Mouse (Mus musculus): Measurements from ENCODE around the gene Dtx1. TPM values are rescaled to one million over a fixed set of nuclear protein-coding genes. Genes with fewer than 3 reads are reported as not detected.
A peak's percentile ranks its signal among the peaks of the same experiment; 100 is the strongest.

Gene Dtx1
- total and polyA plus RNA-seq, 3 experiments = 0.05 to 0.09 TPM; not detected in 1

GRCm38 (mm10) chr5:120651230-120651629, 60.5 kb downstream of the Dtx1 start:
- Histone ChIP-seq H3K27me3 (ENCODE audit: insufficient read depth, low read length) (peaks cover 38% of the 10 kb centered on the region), H3K4me3 (ENCODE audit: low read depth, low read length) (peak overlapping the region; percentile 62; the same call in 1 of the 2 replicates), H3K36me3 (replicated peaks) (peaks cover 36% of the 10 kb centered on the region), H3K4me1 (ENCODE audit: insufficient read depth, low read depth, low read length) (peaks cover 76% of the 10 kb centered on the region), H3K9me3 (replicated peaks) (no peaks in the 10 kb centered on the region)
- TF ChIP-seq POLR2AphosphoS5 (IDR thresholded peaks at IDR 0.05; ENCODE audit: insufficient replicate concordance, low read depth, low read length) = no peak
- no peak for TF ChIP-seq CTCF (IDR thresholded peaks at IDR 0.05; ENCODE audit: low read depth, low read length)
- no peak for DNase-seq (ENCODE audit: low spot score)
- ATAC-seq (ENCODE audit: extremely low read depth, insufficient number of reproducible peaks, low FRiP score, poor library complexity, severe bottlenecking) = no peak

DNA sequence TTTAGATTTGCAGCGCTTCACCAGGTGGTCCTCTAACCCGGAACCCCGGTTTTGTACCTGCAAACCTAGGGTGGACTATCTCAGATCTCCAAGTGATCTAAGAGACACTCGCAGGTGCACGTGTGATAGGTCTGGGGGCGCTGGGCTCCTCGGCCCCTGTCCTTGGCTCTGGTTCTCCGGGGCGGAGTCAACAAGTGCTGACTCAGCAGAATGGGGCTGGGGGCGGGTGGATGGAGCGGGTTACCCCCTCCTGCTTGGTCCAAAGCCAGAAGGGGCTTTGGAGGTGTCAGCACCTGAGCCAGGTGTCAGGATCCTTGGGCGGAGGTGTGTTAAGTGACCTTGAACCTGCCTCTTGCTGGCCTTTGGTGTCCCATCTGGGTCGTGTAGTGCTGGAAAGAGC, 61.8 kb downstream of the Dtx1 start:
- Histone ChIP-seq H3K9me3 (replicated peaks) (no peaks in the 10 kb centered on the region), H3K4me1 (ENCODE audit: insufficient read depth, low read depth, low read length) (peaks cover 76% of the 10 kb centered on the region), H3K36me3 (replicated peaks) (peaks cover 25% of the 10 kb centered on the region), H3K27me3 (ENCODE audit: insufficient read depth, low read length) (peaks cover 41% of the 10 kb centered on the region), H3K4me3 (ENCODE audit: low read depth, low read length) (peak overlapping the region; percentile 87)
- no peak for ATAC-seq (ENCODE audit: extremely low read depth, insufficient number of reproducible peaks, low FRiP score, poor library complexity, severe bottlenecking)
- no peak for DNase-seq (ENCODE audit: low spot score)
- no peak for TF ChIP-seq GATA1 (IDR thresholded peaks at IDR 0.05; ENCODE audit: borderline replicate concordance, low read length)
- no peak for TF ChIP-seq POLR2AphosphoS5 (IDR thresholded peaks at IDR 0.05; ENCODE audit: insufficient replicate concordance, low read depth, low read length)
- TF ChIP-seq GATA2 (IDR thresholded peaks at IDR 0.05; ENCODE audit: borderline replicate concordance, low read depth, low read length) = no peak
- no peak for TF ChIP-seq CTCF (IDR thresholded peaks at IDR 0.05; ENCODE audit: low read depth, low read length)
- TF ChIP-seq TAL1 (conservative IDR thresholded peaks at IDR 0.05; ENCODE audit: low read depth, low read length) = no peak

DNA sequence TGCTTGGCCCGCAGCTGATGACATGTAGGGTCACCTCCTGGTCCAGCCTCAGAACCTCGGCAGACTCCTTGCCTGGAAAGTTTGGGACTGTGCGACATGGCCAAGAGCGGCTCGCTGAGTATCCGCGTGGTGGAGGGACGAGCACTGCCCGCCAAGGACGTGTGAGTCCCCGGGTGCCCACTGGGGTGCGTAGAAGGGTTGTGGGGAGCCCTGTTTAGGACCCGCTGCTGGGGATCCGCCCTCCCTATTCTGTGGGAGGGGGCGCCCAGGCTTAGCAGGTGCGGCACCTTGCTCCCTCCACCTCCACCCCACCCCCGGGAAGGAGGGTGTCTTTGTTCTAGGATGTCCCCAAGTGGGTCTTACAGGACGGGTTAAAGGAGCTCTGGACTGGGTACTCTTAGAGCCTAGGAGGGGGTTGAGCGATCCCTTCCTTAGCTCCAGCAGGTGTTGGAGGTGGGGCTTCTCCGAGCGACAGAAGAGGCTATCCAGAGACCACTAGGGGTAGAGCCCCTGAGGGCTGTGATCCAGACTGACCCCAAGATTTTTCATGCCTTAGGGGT, 62.3 kb downstream of the Dtx1 start:
- ATAC-seq (ENCODE audit: extremely low read depth, insufficient number of reproducible peaks, low FRiP score, poor library complexity, severe bottlenecking) (no peak), DNase-seq (ENCODE audit: low spot score) (no peak)
- no peak for TF ChIP-seq GATA2 (IDR thresholded peaks at IDR 0.05; ENCODE audit: borderline replicate concordance, low read depth, low read length)
- Histone ChIP-seq H3K4me3 (ENCODE audit: low read depth, low read length) (peak overlapping the region; percentile 87), H3K4me1 (ENCODE audit: insufficient read depth, low read depth, low read length) (peaks cover 75% of the 10 kb centered on the region), H3K36me3 (replicated peaks) (peaks cover 20% of the 10 kb centered on the region), H3K9me3 (replicated peaks) (no peaks in the 10 kb centered on the region), H3K27me3 (ENCODE audit: insufficient read depth, low read length) (peaks cover 37% of the 10 kb centered on the region)

GRCm38 (mm10) chr5:120648569-120649373, 63.0 kb downstream of the Dtx1 start, which contains the start of gene Rasal1:
Gene Rasal1 (plus strand): TSS chr5:120648812.
- peaks cover 40% of the 10 kb centered on the region for H3K27me3 ChIP-seq (ENCODE audit: insufficient read depth, low read length)
- peak; percentile 85 for ATAC-seq (ENCODE audit: extremely low read depth, insufficient number of reproducible peaks, low FRiP score, poor library complexity, severe bottlenecking)
- DNase-seq (ENCODE audit: low spot score) = peak; percentile 97
- H3K9me3 ChIP-seq (replicated peaks) = no peaks in the 10 kb centered on the region
- H3K36me3 ChIP-seq (replicated peaks) = peaks cover 15% of the 10 kb centered on the region
- H3K4me1 ChIP-seq (ENCODE audit: insufficient read depth, low read depth, low read length) = peaks cover 79% of the 10 kb centered on the region
- peak; percentile 27; the same call in 1 of the 2 replicates for TF ChIP-seq GATA2 (IDR thresholded peaks at IDR 0.05; ENCODE audit: borderline replicate concordance, low read depth, low read length)
- TF ChIP-seq POLR2AphosphoS5 (IDR thresholded peaks at IDR 0.05; ENCODE audit: insufficient replicate concordance, low read depth, low read length) = no peak
- peak; percentile 84 for TF ChIP-seq TAL1 (conservative IDR thresholded peaks at IDR 0.05; ENCODE audit: low read depth, low read length)
- TF ChIP-seq CTCF (IDR thresholded peaks at IDR 0.05; ENCODE audit: low read depth, low read length) = peak; percentile 77
- TF ChIP-seq GATA1 (IDR thresholded peaks at IDR 0.05; ENCODE audit: borderline replicate concordance, low read length) = no peak
- peak within 1 kb of the TSS; percentile 87 for H3K4me3 ChIP-seq (ENCODE audit: low read depth, low read length)

DNA sequence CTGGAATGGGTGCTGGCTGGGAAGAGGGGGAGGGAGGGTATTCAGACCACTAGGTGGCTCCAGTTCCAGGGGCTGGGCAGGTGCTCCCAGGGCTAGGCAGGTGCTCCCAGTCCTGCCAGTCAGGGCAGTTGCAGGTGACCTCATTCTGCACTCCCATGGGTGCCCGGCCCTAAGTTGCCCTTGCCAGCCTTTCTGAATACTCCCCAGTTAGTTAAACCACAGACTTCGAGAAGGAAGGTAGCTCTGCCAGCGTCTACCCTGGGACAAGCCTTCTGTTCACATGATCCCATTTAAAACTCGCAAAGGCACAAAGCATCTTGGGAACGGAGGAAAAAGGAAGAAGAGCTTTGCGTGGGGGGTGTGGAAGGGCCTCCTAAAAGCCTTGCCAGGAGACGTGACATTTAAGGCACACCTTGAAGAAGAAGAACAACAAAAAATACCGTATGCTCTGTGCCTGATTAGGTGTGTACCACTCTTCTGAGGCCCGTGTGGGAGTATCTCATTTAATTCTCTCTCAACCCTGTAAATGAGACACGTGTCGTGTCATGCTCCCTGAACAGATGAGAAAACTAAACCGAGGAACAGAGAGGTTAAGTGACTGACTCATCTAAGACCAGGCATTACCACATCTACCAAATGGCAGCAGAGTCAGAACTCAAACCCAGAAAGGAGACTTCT, 63.8 kb downstream of the Dtx1 start:
- DNase-seq (ENCODE audit: low spot score) (no peak), ATAC-seq (ENCODE audit: extremely low read depth, insufficient number of reproducible peaks, low FRiP score, poor library complexity, severe bottlenecking) (0 out of 2 replicates have a peak, but pooled peaks have one; percentile 10)
- H3K9me3 ChIP-seq (replicated peaks) = no peaks in the 10 kb centered on the region
- H3K4me1 ChIP-seq (ENCODE audit: insufficient read depth, low read depth, low read length) = peaks cover 82% of the 10 kb centered on the region
- H3K4me3 ChIP-seq (ENCODE audit: low read depth, low read length) = peak overlapping the region; percentile 87; the same call in 1 of the 2 replicates
- TF ChIP-seq GATA2 (IDR thresholded peaks at IDR 0.05; ENCODE audit: borderline replicate concordance, low read depth, low read length) (no peak), CTCF (IDR thresholded peaks at IDR 0.05; ENCODE audit: low read depth, low read length) (no peak), TAL1 (conservative IDR thresholded peaks at IDR 0.05; ENCODE audit: low read depth, low read length) (no peak), GATA1 (IDR thresholded peaks at IDR 0.05; ENCODE audit: borderline replicate concordance, low read length) (no peak), POLR2AphosphoS5 (IDR thresholded peaks at IDR 0.05; ENCODE audit: insufficient replicate concordance, low read depth, low read length) (no peak)
- peaks cover 45% of the 10 kb centered on the region for H3K27me3 ChIP-seq (ENCODE audit: insufficient read depth, low read length)
- H3K36me3 ChIP-seq (replicated peaks) = peaks cover 7% of the 10 kb centered on the region

DNA sequence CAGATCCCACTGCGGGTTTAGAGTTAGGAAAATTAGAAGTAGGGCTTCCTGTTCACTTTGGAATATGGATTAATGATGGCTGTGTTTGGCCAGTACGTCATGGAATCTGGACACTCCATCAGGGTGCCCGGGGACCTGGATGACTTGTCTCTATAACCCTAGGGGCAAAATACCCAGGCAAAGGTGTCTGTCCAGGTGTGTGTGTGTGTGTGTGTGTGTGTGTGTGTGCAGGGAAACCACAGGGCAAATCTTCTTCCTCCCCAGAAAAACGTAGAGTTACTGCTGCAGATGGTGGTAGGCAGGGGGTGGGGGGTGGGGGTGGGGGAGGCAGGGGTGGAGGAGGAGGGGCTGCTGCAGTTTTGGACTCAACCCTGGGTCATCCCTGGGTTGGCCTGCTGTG, 64.4 kb downstream of the Dtx1 start:
- H3K4me1 ChIP-seq (ENCODE audit: insufficient read depth, low read depth, low read length) = peaks cover 81% of the 10 kb centered on the region

More for the DNA sequence above, 64.4 kb downstream of the Dtx1 start:
- no peaks in the 10 kb centered on the region for H3K9me3 ChIP-seq (replicated peaks)
- ATAC-seq (ENCODE audit: extremely low read depth, insufficient number of reproducible peaks, low FRiP score, poor library complexity, severe bottlenecking) (no peak), DNase-seq (ENCODE audit: low spot score) (no peak)
- H3K4me3 ChIP-seq (ENCODE audit: low read depth, low read length) = peak overlapping the region; percentile 87; the same call in 1 of the 2 replicates
- H3K36me3 ChIP-seq (replicated peaks) = peaks cover 1% of the 10 kb centered on the region
- TF ChIP-seq CTCF (IDR thresholded peaks at IDR 0.05; ENCODE audit: low read depth, low read length) (no peak), GATA2 (IDR thresholded peaks at IDR 0.05; ENCODE audit: borderline replicate concordance, low read depth, low read length) (no peak), GATA1 (IDR thresholded peaks at IDR 0.05; ENCODE audit: borderline replicate concordance, low read length) (no peak), POLR2AphosphoS5 (IDR thresholded peaks at IDR 0.05; ENCODE audit: insufficient replicate concordance, low read depth, low read length) (no peak), TAL1 (conservative IDR thresholded peaks at IDR 0.05; ENCODE audit: low read depth, low read length) (no peak)
- H3K27me3 ChIP-seq (ENCODE audit: insufficient read depth, low read length) = peaks cover 44% of the 10 kb centered on the region
